Mouse (Mus musculus) lung, embryonic 16.5 days (tissue): ENCODE measurements around the gene Ppara. TPM values are rescaled to one million over a fixed set of nuclear protein-coding genes. Genes with fewer than 3 reads are reported as not detected.
A peak's percentile ranks its signal among the peaks of the same experiment; 100 is the strongest.

Experiments
- ATAC-seq: fragments of 200-750 bp; cut with Nextera tagmentation; 2 replicates; pipeline ENCODE4 v1.8.0; 2017; ENCODE audit warnings: low read depth, mild to moderate bottlenecking, moderate library complexity
- H3K27ac ChIP-seq: fragments of 300-500 bp; sonication (generic); 2 replicates; pipeline ENCODE4 v1.5.1; 2014; ENCODE audit warnings: mild to moderate bottlenecking, control low read depth, low read length
- H3K27me3 ChIP-seq: fragments of 300-500 bp; sonication (generic); 2 replicates; pipeline ENCODE4 v1.6.1; 2014; ENCODE audit warnings: low read depth, low read length, mixed read lengths; ENCODE audit not compliant: control insufficient read depth, insufficient read depth
- H3K36me3 ChIP-seq: fragments of 300-500 bp; sonication (generic); 2 replicates; pipeline ENCODE4 v1.6.1; 2014; ENCODE audit warnings: low read length; ENCODE audit not compliant: control insufficient read depth, insufficient read depth
- H3K4me1 ChIP-seq: fragments of 300-500 bp; sonication (generic); replicated peaks from 2 replicates; pipeline ENCODE4 v1.6.1; 2014; ENCODE audit warnings: low read length, mixed read lengths; ENCODE audit not compliant: control insufficient read depth, insufficient read depth
- H3K4me2 ChIP-seq: fragments of 300-500 bp; sonication (generic); 2 replicates; pipeline ENCODE4 v1.6.1; 2014; ENCODE audit warnings: low read depth, low read length, control low read depth
- H3K4me3 ChIP-seq: fragments of 300-500 bp; sonication (generic); 2 replicates; pipeline ENCODE4 v1.5.1; 2014; ENCODE audit warnings: mild to moderate bottlenecking, low read length, control low read depth
- H3K9ac ChIP-seq: fragments of 300-500 bp; sonication (generic); 2 replicates; pipeline ENCODE4 v1.6.1; 2014; ENCODE audit warnings: low read length, control low read depth
- H3K9me3 ChIP-seq: fragments of 300-500 bp; sonication (generic); 2 replicates; pipeline ENCODE4 v1.6.1; 2016; ENCODE audit warnings: low read length; ENCODE audit not compliant: control insufficient read depth
- WGBS: fragments of 180-500 bp; shearing (Covaris S2); extraction: QIAGEN DNeasy Blood & Tissue Kit; methylation state at CpG from one replicate; pipeline ENCODE4 v1.1.7; 2014; 5-methylcytosine and 5-hydroxymethylcytosine counted together
- polyA plus RNA-seq: library from polyadenylated mRNA; unstranded; fragments of >200 nt; fragmentation: Nextera tagmentation; extraction: Ambion mirVana; gene quantifications from 2 replicates; pipeline ENCODE4 v1.2.1, GENCODE M21; 2015

The Ppara gene
- polyA plus RNA-seq, 1 experiment from 2014 or later = 5.2 TPM

- H3K27ac ChIP-seq = peak overlapping the region; percentile 89; the same call in 1 of the 2 replicates
- WGBS = 63% methylated on average over 5 of the region's 5 CpGs
- H3K4me2 ChIP-seq = peak overlapping the region; percentile 89
- H3K9ac ChIP-seq = peak overlapping the region; percentile 90
- H3K36me3 ChIP-seq = no peaks in the 10 kb centered on the region
- no peaks in the 10 kb centered on the region; the same call in 1 of the 2 replicates for H3K27me3 ChIP-seq
- peaks cover 15% of the 10 kb centered on the region for H3K4me1 ChIP-seq
- H3K4me3 ChIP-seq = peak overlapping the region; percentile 84
- no peak for ATAC-seq
- no peaks in the 10 kb centered on the region for H3K9me3 ChIP-seq
These were observed 75.7 kb downstream of the Ppara start for GRCm38 (mm10) chr15:85810462-85810805.

GRCm38 (mm10) chr15:85810806-85811521 lies 76.2 kb downstream of the Ppara start:
- WGBS = 3% methylated on average over 36 of the region's 36 CpGs
- Histone ChIP-seq H3K27ac (peak overlapping the region; percentile 89), H3K9me3 (no peaks in the 10 kb centered on the region; the same call in 1 of the 2 replicates), H3K4me3 (peak overlapping the region; percentile 84), H3K27me3 (no peaks in the 10 kb centered on the region; the same call in 1 of the 2 replicates), H3K4me2 (peak overlapping the region; percentile 89), H3K36me3 (no peaks in the 10 kb centered on the region), H3K4me1 (peaks cover 15% of the 10 kb centered on the region), H3K9ac (peak overlapping the region; percentile 90)
- peak; percentile 86 for ATAC-seq

GRCm38 (mm10) chr15:85811535-85812277 lies 76.9 kb downstream of the Ppara start, which contains the start of gene Cdpf1:
Cdpf1 (minus strand) TSS chr15:85811697.
- Histone ChIP-seq H3K36me3 (no peaks in the 10 kb centered on the region), H3K27me3 (no peaks in the 10 kb centered on the region; the same call in 1 of the 2 replicates), H3K27ac (peak within 1 kb of the TSS; percentile 89), H3K4me2 (peak within 1 kb of the TSS; percentile 89), H3K9ac (peak within 1 kb of the TSS; percentile 90), H3K4me3 (peak within 1 kb of the TSS; percentile 84), H3K4me1 (peaks cover 15% of the 10 kb centered on the region), H3K9me3 (peaks cover 2% of the 10 kb centered on the region; the same call in 1 of the 2 replicates)
- ATAC-seq = peak; percentile 99
- WGBS = 3% methylated on average over 36 of the region's 36 CpGs

- H3K27ac ChIP-seq = no peak overlapping the region
- H3K4me1 ChIP-seq = peaks cover 15% of the 10 kb centered on the region
- no peak overlapping the region for H3K4me3 ChIP-seq
- peaks cover 6% of the 10 kb centered on the region for H3K9me3 ChIP-seq
- no peak overlapping the region for H3K9ac ChIP-seq
- H3K36me3 ChIP-seq = no peaks in the 10 kb centered on the region
- H3K27me3 ChIP-seq = no peaks in the 10 kb centered on the region; the same call in 1 of the 2 replicates
- WGBS = 45% methylated on average over 10 of the region's 10 CpGs
- ATAC-seq = no peak
- H3K4me2 ChIP-seq = no peak overlapping the region
These were observed 78.6 kb downstream of the Ppara start for GRCm38 (mm10) chr15:85813428-85813827.

GRCm38 (mm10) chr15:85821203-85822010 lies 86.6 kb downstream of the Ppara start, which contains the start of gene Pkdrej:
Pkdrej (minus strand) TSS chr15:85821734.
- ATAC-seq = peak; percentile 81
- Histone ChIP-seq H3K4me1 (peaks cover 6% of the 10 kb centered on the region; the same call in 1 of the 2 replicates), H3K36me3 (no peaks in the 10 kb centered on the region), H3K9me3 (peaks cover 9% of the 10 kb centered on the region), H3K4me2 (peak within 1 kb of the TSS; percentile 91), H3K27ac (no peak within 1 kb of the TSS), H3K27me3 (no peaks in the 10 kb centered on the region; the same call in 1 of the 2 replicates), H3K4me3 (peak within 1 kb of the TSS; percentile 54), H3K9ac (peak within 1 kb of the TSS; percentile 74)
- WGBS = 2% methylated on average over 53 of the region's 65 CpGs

GRCm38 (mm10) chr15:85822011-85822359 lies 87.2 kb downstream of the Ppara start:
- H3K9me3 ChIP-seq = peaks cover 7% of the 10 kb centered on the region
- H3K9ac ChIP-seq = peak overlapping the region; percentile 74
- peak; percentile 47 for ATAC-seq
- no peak overlapping the region for H3K27ac ChIP-seq
- 13% methylated on average over 4 of the region's 4 CpGs for WGBS
- H3K4me1 ChIP-seq = peaks cover 6% of the 10 kb centered on the region; the same call in 1 of the 2 replicates
- H3K4me3 ChIP-seq = peak overlapping the region; percentile 54
- H3K36me3 ChIP-seq = no peaks in the 10 kb centered on the region
- peak overlapping the region; percentile 91 for H3K4me2 ChIP-seq
- H3K27me3 ChIP-seq = no peaks in the 10 kb centered on the region; the same call in 1 of the 2 replicates

- Histone ChIP-seq H3K9ac (no peak overlapping the region), H3K9me3 (no peaks in the 10 kb centered on the region), H3K4me1 (peaks cover 6% of the 10 kb centered on the region), H3K4me3 (no peak overlapping the region), H3K27me3 (no peaks in the 10 kb centered on the region), H3K27ac (no peak overlapping the region), H3K36me3 (no peaks in the 10 kb centered on the region), H3K4me2 (no peak overlapping the region)
- WGBS = 31% methylated on average over 5 of the region's 5 CpGs
- no peak for ATAC-seq
These were observed 91.9 kb downstream of the Ppara start for GRCm38 (mm10) chr15:85826676-85827075.

GRCm38 (mm10) chr15:85828071-85828470 lies 93.3 kb downstream of the Ppara start:
- WGBS = 51% methylated on average over 4 of the region's 4 CpGs
- ATAC-seq = no peak
- no peak overlapping the region for H3K9ac ChIP-seq

More at GRCm38 (mm10) chr15:85828071-85828470, 93.3 kb downstream of the Ppara start:
- Histone ChIP-seq H3K27ac (no peak overlapping the region), H3K36me3 (no peaks in the 10 kb centered on the region), H3K4me2 (no peak overlapping the region), H3K4me1 (peaks cover 7% of the 10 kb centered on the region), H3K4me3 (no peak overlapping the region), H3K9me3 (no peaks in the 10 kb centered on the region), H3K27me3 (no peaks in the 10 kb centered on the region)
